Mouse (Mus musculus): ENCODE results near the gene Ap2m1.

Gene Ap2m1

DNA sequence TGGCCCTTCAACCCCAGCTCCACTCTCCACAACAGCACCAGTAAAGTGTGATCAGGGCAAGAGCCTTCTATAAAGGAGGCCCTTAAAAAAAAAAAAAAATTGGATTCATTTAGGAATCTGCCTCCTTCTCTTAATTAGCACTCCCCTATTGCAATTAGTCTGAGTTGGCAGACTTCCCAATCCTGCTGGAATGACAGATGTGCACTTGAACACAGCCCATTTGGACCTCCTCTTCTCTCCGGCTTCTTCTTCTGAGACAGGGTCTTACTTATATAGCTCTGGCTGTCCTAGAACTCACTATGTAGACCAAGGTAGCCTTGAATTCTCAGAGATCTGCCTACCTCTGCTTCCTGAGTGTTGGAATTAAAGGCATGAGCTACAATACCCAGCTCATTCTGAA lies 5.9 kb upstream of the Ap2m1 start:
- DNase-seq (ENCODE audit: low read depth), result no peak

DNA sequence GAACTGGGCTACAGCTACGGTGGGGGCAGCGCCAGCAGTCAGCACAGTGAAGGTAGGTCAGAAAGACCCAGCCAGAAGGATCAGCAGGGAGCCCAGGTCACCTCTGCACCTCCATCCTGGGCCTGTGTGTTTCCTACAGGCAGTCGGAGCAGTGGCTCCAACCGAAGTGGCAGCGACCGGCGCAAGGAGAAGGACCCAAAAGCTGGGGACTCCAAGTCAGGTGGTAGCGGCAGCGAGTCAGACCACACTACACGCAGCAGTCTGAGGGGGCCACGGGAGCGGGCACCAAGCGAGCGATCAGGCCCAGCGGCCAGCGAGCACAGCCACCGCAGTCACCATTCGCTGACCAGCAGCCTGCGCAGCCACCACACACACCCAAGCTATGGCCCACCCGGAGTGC lies 4.3 kb upstream of the Ap2m1 start:
- no peak for DNase-seq (ENCODE audit: low read depth)

DNA sequence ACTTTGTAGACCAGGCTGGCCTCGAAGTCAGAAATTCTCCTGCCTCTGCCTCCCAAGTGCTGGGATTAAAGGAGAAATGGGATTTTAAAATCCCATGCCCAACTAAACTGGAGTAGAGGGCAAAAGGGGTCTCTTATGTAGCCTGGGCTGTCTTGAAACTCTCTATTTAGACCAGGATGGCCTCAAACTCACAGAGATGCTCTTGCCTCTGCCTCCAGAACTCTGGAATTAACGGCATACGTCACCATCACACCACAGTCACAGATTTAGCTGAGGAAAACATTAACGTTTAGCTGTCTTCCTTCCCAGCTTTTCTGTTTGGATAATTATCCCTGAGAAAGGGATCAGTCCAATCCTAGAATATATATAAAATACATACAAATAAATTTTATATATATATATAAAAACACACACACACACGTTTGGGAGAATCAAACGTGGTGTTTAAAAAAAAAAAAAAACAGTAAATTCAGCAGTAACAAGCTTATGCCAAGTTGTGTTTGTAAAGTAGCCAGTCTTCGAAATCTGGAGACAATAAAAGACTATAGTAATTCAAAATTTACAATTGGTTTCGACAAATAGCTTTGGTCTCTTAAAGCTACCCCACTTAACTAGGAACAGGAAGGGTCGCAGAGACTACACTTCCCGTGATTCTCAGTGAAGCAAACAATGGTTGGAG lies 522 bp upstream of the Ap2m1 start:
- no peak for DNase-seq (ENCODE audit: low read depth)

DNA sequence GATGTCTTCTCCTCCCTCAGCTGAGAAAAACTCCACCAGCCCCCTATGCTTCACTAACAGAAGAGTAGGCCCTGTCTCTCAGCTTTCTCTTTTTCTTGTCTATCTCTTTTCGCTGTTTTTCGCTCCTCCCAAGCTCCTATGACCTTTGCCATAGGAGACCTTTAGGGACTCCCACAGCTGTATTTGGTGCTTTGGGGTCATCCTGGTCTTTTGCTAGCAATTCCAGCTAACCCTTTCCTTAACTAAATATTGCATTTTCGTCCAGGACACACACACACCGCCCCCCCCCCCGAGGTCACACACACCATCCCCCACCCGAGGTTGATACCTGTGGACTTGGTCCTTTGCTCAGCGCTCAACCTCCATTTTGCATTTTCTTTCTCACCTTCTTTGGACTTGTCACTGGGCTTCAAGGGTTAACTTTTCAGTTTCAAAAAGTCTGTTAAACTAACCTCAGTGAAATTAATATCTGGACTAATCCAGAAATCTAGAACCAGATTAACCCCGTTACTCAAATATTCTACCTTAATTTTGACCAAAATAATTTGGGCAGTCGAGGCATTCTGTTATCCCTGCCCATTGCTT lies 895 bp downstream of the Ap2m1 start:
- DNase-seq (ENCODE audit: low read depth), result no peak

DNA sequence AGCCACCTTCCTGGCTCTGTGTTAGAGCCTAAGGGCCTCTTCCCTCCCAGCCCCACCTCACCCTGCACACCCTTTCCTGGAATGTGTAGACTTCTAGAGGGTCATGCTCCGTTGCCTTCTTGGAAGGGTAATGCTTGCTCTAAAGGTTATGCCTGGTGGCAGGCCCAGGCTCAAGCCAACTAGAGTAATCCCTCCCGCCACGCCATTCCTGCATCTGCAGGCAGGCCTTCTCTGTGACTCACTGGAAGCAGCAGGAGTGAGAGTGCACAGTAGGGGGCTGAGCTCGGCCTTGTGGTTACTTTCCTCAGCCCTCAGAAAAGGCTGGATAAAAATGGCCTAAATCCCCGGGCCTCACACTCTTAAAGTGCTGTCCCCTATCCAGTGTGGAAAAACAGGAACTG lies 1.8 kb downstream of the Ap2m1 start:
- peak; percentile 84 for DNase-seq (ENCODE audit: low read depth)

DNA sequence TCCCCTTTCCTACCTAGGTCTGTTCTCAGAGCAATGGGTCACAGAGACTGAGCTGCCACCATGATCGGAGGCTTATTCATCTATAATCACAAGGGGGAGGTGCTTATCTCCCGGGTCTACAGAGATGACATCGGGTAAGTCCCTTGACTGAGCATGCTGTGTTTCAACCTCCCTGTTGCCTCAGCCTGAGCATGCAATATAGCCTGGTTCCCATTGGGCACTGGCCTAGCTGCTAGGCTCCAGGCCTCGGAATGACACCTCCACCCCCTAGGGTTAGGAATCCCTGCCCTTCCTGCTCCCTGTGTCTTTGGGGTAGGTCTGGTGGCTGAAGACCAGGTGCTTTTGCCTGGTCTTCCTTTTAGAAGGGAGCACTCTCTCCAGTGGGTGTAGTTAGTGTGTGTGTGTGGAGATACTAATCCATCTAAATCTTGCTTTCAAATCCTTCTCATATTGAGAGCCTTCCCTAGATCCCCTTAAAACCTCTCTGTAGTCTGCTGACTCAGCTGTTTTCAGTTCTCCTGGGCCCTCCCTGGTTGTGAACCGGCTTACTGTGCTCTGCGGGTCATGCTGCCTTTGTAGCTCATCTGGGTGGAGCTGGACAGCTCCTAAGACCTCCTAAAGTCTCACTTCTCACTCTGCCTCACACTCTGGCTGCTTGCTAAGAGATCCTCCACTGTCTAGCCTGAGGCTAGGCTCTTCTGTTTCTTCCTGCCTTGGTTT lies 2.5 kb downstream of the Ap2m1 start:
- DNase-seq (ENCODE audit: low read depth), result peak; percentile 37

DNA sequence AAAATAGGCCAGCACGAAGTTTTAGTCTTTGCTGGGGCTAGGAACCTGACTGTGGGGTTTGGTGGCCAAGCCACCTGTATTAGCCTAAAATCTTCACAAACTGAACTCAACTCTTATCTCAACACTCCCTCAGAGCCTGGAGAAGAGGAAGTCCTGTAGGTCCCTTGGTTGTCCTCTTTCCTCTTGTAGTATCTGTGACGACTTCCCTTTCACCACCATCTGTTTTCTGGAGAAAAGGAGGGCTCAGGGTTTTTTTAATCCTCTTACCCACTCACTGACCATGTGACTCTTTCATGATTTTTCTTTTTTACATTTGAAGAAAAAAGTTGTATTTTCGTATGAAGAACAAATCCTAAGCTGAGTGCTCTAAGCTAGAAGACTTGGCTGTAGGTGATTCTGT lies 4.4 kb downstream of the Ap2m1 start:
- DNase-seq (ENCODE audit: low read depth), result no peak

DNA sequence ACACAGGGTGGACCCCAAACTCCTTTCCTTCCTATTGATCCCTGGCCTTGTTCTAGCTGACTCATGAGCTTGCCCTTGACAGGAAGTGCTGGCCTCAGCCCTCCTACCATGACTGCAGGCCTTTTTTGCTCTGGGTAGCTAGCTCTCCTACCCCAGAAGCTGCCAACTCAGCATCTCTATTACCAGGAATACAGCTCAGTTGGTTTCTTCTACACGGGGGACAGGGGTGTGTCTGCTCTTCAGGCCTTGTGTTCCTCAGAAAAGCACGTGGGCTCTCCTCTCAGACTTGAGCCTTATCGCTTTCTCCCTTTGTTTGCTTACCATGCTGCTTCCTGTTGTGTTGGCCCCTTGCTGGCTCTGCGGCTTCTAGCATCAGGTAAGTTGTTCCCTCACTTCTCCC lies 5.2 kb downstream of the Ap2m1 start:
- DNase-seq (ENCODE audit: low read depth), result no peak

DNA sequence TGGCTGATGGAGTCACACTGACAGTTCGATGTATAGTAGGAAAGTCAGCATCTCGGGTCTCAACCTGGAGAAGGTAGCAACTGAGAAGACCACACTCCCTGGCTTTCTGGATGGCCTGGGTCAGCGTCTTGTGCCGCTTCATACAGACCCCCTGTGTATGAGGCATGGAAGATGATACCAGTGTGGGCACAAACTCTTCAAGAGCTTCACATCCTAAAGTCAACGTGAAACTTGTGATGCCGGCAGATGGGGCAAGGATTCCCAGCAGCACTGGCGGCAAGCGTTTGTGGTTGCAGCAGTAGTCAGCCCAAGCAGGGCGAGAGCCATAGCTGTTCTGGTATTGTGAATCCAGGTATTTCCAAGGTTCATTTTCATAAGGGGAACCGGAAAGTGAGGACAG lies 10.4 kb downstream of the Ap2m1 start:
- DNase-seq (ENCODE audit: low read depth), result no peak

DNA sequence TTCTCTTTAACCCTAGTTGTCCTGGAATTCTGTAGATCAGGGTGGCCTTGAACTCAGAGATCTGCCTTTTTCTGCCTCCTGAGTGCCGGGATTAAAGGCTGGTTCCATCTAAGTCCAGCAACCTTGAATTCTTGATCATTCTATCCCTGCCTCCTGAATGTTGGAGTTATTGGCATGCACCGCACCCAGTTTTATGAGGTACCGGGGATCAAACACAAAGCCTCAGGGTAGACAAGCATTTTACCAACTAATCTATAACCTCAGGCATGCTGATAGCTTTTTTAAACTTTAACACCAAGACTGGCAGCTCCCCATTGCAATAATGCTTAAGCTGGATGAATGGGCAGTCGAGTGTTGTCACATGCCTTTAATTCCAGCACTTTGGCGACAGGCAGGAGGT lies 12.1 kb downstream of the Ap2m1 start:
- DNase-seq (ENCODE audit: low read depth), result no peak

DNA sequence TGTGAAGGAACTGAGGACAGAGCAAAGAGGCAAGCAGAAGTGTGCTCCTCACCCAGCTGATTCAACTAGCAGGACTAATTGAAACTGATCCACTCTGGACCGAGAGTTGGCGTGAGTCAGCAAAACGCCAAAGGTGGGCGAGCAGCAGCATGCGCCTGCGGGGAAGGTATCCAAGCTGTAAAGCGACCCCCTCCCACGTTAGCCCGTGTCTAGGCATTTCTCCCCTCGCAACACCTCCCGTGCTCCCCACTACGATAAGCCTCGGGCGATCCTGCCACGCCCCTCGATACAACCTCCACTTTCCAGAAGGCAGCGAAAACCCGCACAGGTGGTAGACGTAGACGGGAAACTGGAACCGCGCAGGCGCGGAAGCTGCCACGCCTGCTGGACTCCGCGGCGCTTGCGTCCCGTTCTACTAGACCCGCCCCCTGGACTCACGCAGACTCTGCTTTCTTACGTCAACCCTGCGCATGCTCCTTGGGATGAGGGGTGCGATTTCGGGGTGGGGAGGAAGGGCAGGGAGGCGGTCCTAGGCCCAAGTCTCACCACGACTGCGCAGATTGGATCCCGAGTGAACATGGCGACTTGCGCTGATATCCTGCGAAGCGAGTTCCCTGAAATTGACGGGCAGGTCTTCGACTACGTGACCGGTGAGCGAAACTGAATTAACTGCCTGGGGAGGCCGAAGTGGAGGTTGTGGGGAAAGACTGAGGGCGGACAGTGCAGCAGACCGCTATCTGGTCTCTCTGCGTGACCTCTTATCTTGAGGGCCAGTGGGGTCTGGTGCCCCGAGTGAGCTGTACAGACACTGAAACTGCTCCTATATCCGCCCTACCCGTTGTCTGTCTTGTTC lies 13.0 kb downstream of the Ap2m1 start, which contains the start of gene Abcf3:
Abcf3 (plus strand) TSS at position 482 of the 853 bp plus-strand sequence.
- peak; percentile 100 for DNase-seq (ENCODE audit: low read depth)

DNA sequence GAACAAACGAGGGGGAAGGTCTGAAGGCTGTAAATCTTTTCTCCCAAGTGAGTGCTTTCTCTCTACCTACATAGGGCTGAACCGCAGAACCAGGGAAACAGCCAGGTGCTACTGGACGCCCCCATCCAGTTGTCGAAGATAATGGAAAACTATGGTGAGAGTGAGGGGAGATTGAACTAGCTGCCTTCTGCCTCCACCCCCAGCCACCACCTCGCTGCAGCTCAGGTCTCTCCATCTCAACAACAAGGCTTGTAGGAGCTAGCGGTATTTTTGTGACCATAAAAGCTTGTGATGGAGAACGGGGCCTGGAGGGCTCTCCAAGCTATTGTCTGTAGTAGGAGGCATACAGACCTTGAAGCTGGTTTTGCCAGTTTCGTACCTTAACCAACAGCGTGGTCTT lies 13.9 kb downstream of the Ap2m1 start:
- no peak for DNase-seq (ENCODE audit: low read depth)

DNA sequence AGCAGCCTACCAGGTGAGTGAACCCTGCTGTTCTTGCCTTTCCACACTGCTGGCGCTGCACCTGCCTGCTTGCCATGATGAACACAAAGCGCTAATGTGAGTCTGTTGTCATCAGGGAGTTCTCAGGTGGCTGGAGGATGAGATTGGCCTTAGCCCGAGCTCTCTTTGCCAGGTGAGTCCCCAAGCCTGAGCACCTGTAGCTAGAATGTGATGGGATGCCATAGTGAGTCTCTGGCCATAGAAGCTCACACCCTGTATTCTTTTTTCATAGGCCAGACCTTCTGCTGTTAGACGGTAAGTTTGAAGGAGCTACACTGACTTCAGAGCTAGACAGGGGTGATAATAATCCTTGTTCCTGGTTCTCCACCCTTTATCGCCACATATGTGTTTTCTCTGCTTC lies 16.4 kb downstream of the Ap2m1 start:
- no peak for DNase-seq (ENCODE audit: low read depth)

DNA sequence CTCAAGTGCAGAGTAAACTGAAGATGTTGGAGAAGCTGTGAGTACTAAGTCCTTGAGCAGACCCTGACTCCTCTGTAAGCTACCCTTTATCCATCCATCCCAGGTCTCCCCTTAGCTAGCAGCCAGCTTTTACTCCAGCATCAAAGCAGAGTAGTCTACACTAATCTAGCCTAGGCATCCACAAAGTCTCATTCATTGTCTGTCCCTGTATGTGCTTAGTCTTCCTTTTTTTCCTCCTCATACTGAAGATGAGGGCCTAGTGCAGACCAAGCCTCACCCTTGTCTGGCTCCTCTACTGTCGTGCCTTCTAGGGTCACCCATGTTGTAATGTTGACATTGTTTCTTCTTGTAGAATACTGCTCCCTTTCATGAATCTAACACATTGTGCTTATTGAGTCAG lies 17.3 kb downstream of the Ap2m1 start:
- no peak for DNase-seq (ENCODE audit: low read depth)

DNA sequence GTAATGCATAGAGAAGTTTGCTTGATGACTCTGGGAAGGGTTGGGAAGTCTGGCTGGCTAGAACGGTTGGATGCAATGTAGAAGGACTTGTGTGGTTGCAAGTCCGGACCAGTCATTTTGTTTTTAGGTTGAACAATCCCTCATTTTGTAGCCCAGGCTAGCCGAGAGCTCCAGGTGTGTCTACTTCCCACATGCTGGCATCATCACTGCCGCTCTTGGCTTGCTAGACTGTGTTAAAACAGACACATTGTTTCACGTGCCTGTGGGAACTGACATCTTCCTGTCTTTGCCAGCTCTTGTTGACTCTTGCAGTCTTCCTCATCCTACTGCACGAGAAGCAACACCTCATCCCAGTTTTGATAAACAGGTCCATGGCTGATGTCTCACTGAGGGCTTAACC lies 19.7 kb downstream of the Ap2m1 start:
- DNase-seq (ENCODE audit: low read depth), result no peak

DNA sequence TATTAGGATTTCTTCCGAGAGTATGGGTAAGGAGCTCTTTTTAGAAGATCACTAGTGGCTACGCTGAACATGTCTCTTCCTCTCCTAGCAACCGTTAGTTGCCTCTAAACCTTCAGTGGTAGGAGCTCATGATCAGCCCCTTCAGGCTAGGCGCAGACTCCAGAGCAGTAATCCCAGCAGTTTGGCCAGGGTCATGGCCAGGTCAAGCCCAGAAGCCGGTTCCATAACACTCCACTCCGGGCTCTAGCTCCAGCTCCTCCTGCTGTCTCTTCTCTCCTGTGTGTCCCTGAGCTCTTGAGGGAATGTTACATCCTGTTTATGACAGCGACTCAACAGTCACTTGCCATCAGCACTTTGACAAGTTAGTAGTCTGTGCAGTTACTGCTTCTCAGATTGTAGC lies 22.1 kb downstream of the Ap2m1 start:
- DNase-seq (ENCODE audit: low read depth), result no peak

DNA sequence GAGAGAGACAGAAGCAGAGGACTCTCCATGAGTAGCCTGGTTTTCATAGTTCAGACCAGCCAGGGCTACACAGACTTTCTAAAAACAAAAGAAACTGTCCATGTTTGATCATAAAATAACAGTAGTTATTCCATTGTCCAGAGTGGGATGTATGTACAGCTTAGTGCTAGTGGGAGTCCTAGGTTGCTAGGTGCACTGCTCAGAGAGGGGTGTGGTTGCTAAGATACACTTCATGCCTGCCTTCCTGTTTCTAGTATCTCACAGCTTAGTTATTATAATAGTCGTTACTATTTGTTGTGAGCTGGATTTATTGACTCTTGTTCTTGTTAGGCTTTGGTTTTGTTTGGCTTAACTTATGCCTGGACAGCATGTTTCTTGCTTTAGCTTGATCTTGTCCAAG lies 29.8 kb downstream of the Ap2m1 start:
- no peak for DNase-seq (ENCODE audit: low read depth)

DNA sequence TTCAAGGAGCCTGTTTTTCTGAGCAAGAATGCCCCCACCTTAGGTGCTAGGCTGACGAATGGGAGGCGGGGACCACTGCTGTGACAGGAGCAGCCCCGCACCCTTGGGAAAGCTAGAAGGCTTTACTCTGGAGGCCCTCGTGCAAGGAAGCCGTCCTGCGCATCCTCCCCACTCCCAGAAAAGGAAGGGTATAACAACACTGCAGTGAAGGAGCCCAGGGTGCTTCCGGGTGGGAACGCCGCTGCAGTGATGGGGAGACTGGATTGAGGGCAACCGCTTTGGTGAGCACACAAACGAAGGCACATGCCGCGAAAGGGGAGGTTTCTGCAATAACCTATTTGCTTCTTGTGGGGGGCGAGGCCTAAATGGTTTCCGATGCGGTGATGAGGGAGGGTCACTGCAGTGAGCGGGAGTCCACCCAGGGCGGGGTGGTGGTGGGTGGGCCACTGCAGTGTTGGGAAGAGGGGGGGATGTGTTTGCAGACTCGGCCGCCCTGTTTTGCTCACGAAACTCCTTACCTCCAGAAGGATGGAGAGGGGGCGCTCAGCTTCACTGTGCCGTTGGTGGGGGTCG lies 54.2 kb downstream of the Ap2m1 start, which contains the start of gene Vwa5b2:
Vwa5b2 (plus strand) TSS at position 106 of the 573 bp plus-strand sequence.
- DNase-seq (ENCODE audit: low read depth), result no peak

DNA sequence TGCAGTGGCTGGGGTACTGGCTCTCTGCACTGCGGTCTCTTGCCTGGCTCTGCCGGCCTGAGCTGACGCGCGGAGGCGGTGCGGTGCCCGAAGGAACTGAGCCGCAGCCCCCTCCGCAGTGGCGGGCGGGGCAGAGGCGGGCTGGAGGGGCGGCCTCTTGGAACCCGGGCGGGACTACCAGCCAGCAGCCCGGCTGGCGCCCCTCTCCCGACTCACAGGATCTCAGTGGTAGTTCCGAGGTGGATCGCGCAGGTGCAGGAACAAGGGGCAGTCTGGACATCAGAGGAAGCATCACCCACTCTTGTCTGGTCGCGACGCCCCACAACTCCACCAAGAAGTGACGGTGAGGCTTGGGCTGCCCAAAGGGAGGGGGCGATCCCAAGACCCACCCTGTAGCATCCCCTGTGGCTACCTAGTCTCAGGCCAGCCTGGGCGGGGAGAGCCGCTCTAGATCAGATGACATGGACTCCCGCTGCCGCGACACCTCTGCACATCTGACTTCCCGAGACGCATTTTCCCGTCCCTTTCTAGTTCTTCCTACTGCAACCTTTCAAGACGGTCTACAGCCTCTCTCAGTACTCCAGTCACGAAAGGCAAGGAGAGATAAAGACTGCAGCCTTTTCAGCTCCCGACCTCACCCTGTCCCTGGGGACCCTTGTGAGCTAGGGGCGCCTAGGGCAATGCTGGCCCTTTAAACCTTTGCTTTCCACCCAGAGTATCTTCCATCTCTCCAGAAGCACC lies 54.8 kb downstream of the Ap2m1 start:
- no peak for DNase-seq (ENCODE audit: low read depth)

DNA sequence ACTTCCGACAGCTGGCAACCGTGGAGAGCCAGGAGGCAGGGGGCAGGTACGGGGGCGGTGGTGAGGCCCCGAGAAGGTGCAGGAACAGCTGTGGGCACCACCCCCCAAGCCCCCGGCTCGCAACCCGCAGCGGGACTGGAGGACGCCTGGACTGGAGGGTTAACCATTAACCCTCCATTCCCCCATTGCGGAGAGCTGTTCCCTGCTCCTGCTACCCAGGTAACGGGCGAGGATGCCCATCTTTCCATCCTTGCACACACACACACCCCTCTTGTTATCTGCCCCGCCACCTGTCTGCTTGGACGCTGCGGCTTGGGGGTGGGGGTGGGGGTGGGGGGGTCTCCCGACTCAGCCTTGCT lies 55.4 kb downstream of the Ap2m1 start:
- DNase-seq (ENCODE audit: low read depth), result no peak

DNA sequence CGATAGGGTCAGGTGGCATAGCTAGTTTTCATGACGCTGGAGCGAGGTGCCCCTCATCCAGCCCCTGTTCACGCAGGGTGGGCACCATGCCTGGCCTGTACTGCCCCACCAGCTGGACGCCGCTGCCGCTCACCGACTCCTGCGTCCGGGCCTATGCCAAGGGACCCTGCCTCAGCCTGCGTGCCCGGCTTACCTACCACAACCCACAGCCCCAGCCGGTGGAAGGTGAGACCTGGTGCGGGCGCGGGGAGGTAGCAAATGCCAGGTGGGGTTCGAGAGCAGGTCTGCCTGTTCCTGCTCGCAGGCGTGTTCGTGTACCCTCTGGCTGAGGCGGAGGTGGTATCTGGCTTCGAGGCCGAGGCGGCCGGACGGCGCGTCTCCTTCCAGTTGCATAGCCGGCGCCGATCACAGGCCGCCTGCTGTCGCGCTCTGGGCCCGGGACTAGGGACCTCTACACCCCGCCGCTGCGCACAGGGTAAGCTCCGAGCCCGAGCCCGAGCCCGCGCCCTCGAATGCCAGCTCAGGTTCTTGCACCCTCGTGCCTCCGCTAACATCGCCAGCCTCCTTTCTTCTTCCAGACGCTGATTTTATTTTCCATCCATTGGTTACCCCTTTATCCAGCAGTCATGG lies 55.9 kb downstream of the Ap2m1 start:
- no peak for DNase-seq (ENCODE audit: low read depth)
